Mouse (Mus musculus) liver, embryonic 12.5 days (tissue): ENCODE data around the gene U2af1l4. TPM values are rescaled to one million over a fixed set of nuclear protein-coding genes. Genes with fewer than 3 reads are reported as not detected.

Source experiments
- ATAC-seq: fragments of 200-750 bp; cut with Nextera tagmentation; 2 replicates; pipeline ENCODE4 v1.8.0; 2017; ENCODE audit warnings: moderate number of reproducible peaks, mild to moderate bottlenecking, moderate library complexity
- H3K27ac ChIP-seq: fragments of 300-500 bp; sonication (generic); 2 replicates; pipeline ENCODE4 v1.5.1; 2016; ENCODE audit warnings: mild to moderate bottlenecking
- H3K27me3 ChIP-seq: fragments of 300-500 bp; sonication (generic); replicated peaks from 2 replicates; pipeline ENCODE4 v1.6.1; 2016; ENCODE audit warnings: mild to moderate bottlenecking, moderate library complexity
- H3K36me3 ChIP-seq: fragments of 300-500 bp; sonication (generic); 2 replicates; pipeline ENCODE4 v1.6.1; 2016; ENCODE audit warnings: mild to moderate bottlenecking, moderate library complexity
- H3K4me1 ChIP-seq: fragments of 300-500 bp; sonication (generic); 2 replicates; pipeline ENCODE4 v1.6.1; 2016
- H3K4me2 ChIP-seq: fragments of 300-500 bp; sonication (generic); 2 replicates; pipeline ENCODE4 v1.6.1; 2016; ENCODE audit warnings: mild to moderate bottlenecking, moderate library complexity
- H3K4me3 ChIP-seq: fragments of 300-500 bp; sonication (generic); 2 replicates; pipeline ENCODE4 v1.5.1; 2016; ENCODE audit warnings: mild to moderate bottlenecking, moderate library complexity
- H3K9ac ChIP-seq: fragments of 300-500 bp; sonication (generic); 2 replicates; pipeline ENCODE4 v1.6.1; 2016; ENCODE audit warnings: mild to moderate bottlenecking, moderate library complexity
- H3K9me3 ChIP-seq: fragments of 300-500 bp; sonication (generic); replicated peaks from 2 replicates; pipeline ENCODE4 v1.6.1; 2016; ENCODE audit warnings: mild to moderate bottlenecking, moderate library complexity
- WGBS: fragments of 180-500 bp; shearing (Covaris S2); methylation state at CpG from one replicate; pipeline ENCODE4 v1.1.7; 2016; ENCODE audit not compliant: insufficient replicate concordance; 5-methylcytosine and 5-hydroxymethylcytosine counted together
- polyA plus RNA-seq: library from polyadenylated mRNA; unstranded; fragments of >200 nt; fragmentation: Nextera tagmentation; extraction: Ambion mirVana; gene quantifications from 2 replicates; pipeline ENCODE4 v1.2.1, GENCODE M21; 2016

Gene U2af1l4
- polyA plus RNA-seq, 1 experiment from 2014 or later = 55.1 TPM

DNA sequence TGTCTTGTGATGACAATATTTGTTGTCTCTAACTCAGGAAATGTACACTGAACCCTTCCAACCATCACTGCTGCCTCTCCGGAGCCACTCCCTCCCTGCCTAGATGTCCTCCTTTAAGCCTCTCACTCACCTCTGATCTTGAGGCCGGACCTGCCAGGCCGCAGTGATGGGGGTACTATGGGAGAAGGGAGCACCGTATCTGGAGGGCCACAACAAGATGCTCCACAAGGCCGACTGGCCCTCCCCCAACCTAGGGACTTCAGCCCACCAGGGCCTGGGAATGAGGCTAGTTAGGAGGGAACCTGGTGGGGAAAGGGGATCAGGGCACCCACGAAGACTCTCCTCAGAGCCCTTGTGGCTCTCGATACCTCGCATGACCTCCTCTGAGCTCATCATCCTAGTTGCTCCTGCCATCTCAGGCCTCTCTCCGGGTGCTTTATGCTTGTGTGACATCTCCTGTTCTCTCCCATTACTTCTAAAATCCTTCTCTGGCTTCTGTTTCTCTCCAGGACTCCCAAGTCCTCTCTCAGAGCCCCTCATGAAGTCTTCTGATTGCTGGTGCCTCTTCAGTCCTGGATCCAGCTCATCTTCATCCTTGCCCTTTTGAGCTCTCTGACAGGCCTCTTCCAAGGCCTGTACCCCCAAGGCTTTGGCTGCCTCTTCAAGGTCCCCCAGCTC is 28.0 kb downstream of the U2af1l4 start:
- Histone ChIP-seq H3K4me1 (peaks cover 45% of the 10 kb centered on the region), H3K9ac (0 out of 2 replicates have a peak overlapping the region, but pooled peaks have one; percentile 14), H3K27me3 (0 out of 2 replicates have a peak, but pooled peaks cover 5% of the 10 kb centered on the region), H3K36me3 (peaks cover 9% of the 10 kb centered on the region), H3K9me3 (no peaks in the 10 kb centered on the region), H3K4me3 (no peak overlapping the region), H3K4me2 (no peak overlapping the region), H3K27ac (no peak overlapping the region)
- ATAC-seq = no peak
- WGBS = 78% methylated on average over 9 of the region's 9 CpGs

GRCm38 (mm10) chr7:30591605-30591951 is 28.5 kb downstream of the U2af1l4 start:
- WGBS = 69% methylated on average over 4 of the region's 4 CpGs
- H3K4me3 ChIP-seq = no peak overlapping the region
- no peak overlapping the region for H3K9ac ChIP-seq
- no peak for ATAC-seq
- peaks cover 4% of the 10 kb centered on the region for H3K36me3 ChIP-seq
- H3K27ac ChIP-seq = no peak overlapping the region
- no peak overlapping the region for H3K4me2 ChIP-seq
- 0 out of 2 replicates have a peak, but pooled peaks cover 5% of the 10 kb centered on the region for H3K27me3 ChIP-seq
- peaks cover 40% of the 10 kb centered on the region for H3K4me1 ChIP-seq
- no peaks in the 10 kb centered on the region for H3K9me3 ChIP-seq

DNA sequence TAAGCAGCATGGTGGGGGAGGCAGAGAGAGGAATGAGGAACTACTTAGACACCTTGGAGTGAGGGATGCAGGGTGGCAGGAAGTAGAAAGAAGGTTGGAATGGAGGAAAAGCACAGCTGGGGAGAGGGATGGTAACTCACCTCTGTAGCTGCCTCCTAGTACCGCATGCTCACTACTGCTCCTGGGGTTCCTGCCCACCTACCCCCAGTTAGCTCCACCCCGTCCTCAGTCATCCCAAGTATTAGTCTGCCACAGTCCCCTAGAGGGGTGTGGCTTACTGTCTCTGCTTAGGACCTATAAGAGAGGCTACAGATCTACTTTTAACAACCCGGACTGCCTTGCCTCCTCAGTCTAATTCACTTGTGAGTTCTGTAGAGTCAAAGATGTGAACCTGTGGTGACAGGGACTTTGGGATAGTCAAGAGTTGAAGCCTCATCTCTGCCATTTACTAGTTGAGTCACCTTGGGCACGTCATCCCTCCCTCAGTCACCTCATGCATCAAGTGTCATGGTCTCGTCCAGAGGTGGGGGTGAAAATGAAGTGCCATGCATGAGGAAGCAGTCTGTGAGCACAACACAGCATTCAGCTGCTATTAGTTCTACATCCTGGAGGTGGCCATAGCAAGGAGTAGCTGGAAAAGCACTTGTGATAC is 29.8 kb downstream of the U2af1l4 start:
- Histone ChIP-seq H3K4me1 (peaks cover 29% of the 10 kb centered on the region), H3K27me3 (0 out of 2 replicates have a peak, but pooled peaks cover 13% of the 10 kb centered on the region), H3K9ac (no peak overlapping the region), H3K27ac (no peak overlapping the region), H3K9me3 (no peaks in the 10 kb centered on the region), H3K36me3 (no peaks in the 10 kb centered on the region), H3K4me2 (no peak overlapping the region), H3K4me3 (no peak overlapping the region)
- WGBS = 45% methylated on average over 5 of the region's 5 CpGs
- ATAC-seq = no peak

DNA sequence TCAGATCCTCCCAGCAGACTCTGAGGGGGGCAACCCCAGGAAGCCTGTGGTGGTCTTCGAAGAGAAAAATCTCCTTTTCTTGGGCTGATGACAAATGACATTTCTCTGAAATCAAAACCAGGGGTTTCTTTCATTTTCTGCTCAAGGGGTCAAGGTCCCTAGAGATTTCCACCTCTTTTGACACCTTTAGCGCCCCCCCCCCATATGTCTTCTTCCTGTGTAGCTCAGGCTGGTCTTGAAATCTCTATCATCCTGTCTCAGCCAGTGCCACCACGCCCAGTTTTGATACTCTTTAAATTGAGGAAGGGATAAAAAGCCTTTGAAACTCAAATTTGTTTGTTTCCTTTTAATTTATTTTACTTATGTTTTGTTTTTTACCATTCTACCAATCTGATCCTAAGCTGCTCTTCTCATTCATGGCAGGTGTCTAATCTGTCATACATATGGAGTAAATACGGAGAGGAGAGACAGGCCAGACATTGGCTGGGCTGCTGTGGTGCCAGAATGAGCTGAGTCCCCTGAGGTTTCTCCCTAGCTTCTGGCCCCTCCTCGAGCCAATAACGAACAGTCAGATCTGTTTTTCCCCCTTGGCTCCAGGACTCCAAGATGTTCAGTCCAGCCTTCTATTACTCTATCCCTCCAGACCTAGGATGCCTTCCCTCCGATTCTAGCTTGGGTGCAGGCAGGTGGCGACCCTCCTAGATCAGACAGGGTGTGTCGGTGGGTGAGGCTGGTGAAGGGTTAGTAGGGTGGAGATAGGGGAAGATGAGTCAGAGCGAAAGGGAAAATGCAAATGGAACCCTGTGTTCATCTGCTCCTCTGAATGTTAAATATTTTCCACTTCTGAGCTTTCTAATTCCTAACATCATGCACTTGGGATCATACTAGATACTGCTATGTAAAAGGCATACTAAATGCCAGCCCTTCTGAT is 30.7 kb downstream of the U2af1l4 start:
- Histone ChIP-seq H3K4me3 (no peak overlapping the region), H3K4me1 (peaks cover 29% of the 10 kb centered on the region), H3K9ac (no peak overlapping the region; the same call in 1 of the 2 replicates), H3K27me3 (0 out of 2 replicates have a peak, but pooled peaks cover 13% of the 10 kb centered on the region), H3K9me3 (no peaks in the 10 kb centered on the region), H3K4me2 (peak overlapping the region; percentile 27; the same call in 1 of the 2 replicates), H3K36me3 (no peaks in the 10 kb centered on the region), H3K27ac (no peak overlapping the region)
- WGBS = 58% methylated on average over 10 of the region's 10 CpGs
- ATAC-seq = no peak

- no peak overlapping the region for H3K27ac ChIP-seq
- no peak for ATAC-seq
- no peaks in the 10 kb centered on the region for H3K36me3 ChIP-seq
- peak overlapping the region; percentile 27; the same call in 1 of the 2 replicates for H3K4me2 ChIP-seq
- H3K9ac ChIP-seq = no peak overlapping the region
- 0 out of 2 replicates have a peak, but pooled peaks cover 13% of the 10 kb centered on the region for H3K27me3 ChIP-seq
- no peak overlapping the region for H3K4me3 ChIP-seq
- peaks cover 30% of the 10 kb centered on the region for H3K4me1 ChIP-seq
- WGBS = 43% methylated on average over 4 of the region's 4 CpGs
- no peaks in the 10 kb centered on the region for H3K9me3 ChIP-seq
Observed at GRCm38 (mm10) chr7:30594510-30595024, 31.5 kb downstream of the U2af1l4 start.

- Histone ChIP-seq H3K27me3 (0 out of 2 replicates have a peak, but pooled peaks cover 13% of the 10 kb centered on the region), H3K27ac (no peak overlapping the region), H3K9me3 (no peaks in the 10 kb centered on the region), H3K9ac (no peak overlapping the region), H3K36me3 (no peaks in the 10 kb centered on the region), H3K4me2 (no peak overlapping the region), H3K4me3 (no peak overlapping the region), H3K4me1 (peaks cover 34% of the 10 kb centered on the region)
- ATAC-seq = no peak
- 63% methylated on average over 5 of the region's 5 CpGs for WGBS
Observed at GRCm38 (mm10) chr7:30596093-30596492, 33.0 kb downstream of the U2af1l4 start.

DNA sequence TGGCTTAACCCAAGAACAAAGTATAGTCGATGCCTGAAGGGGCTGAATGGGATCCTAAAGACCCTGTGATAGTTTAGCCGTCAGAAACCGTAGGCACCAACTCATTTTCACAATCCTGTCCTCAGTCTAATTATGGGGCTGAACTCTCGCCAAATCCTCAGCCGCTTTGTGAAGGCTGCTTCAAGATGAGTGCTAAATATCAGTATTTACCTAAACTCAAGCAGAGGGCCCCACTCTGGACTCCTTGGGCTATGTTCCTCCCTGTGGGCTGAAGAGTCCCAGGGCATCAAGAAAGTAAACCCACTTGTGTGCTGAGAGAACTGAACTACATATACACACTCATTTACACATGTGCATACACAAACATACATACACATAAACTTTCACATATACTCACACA is 33.7 kb downstream of the U2af1l4 start:
- no peak overlapping the region for H3K4me3 ChIP-seq
- no peak overlapping the region for H3K9ac ChIP-seq
- no peaks in the 10 kb centered on the region for H3K9me3 ChIP-seq
- H3K27me3 ChIP-seq = 0 out of 2 replicates have a peak, but pooled peaks cover 13% of the 10 kb centered on the region
- H3K4me1 ChIP-seq = peaks cover 34% of the 10 kb centered on the region
- 68% methylated on average over 5 of the region's 5 CpGs for WGBS
- H3K4me2 ChIP-seq = no peak overlapping the region
- H3K36me3 ChIP-seq = no peaks in the 10 kb centered on the region
- ATAC-seq = no peak
- H3K27ac ChIP-seq = no peak overlapping the region

GRCm38 (mm10) chr7:30598786-30599185 is 35.7 kb downstream of the U2af1l4 start, which contains the start of gene Zbtb32:
Zbtb32 (minus strand) TSS chr7:30598909.
- 88% methylated on average over 12 of the region's 12 CpGs for WGBS
- H3K27ac ChIP-seq = no peak within 1 kb of the TSS
- H3K27me3 ChIP-seq = 0 out of 2 replicates have a peak, but pooled peaks cover 13% of the 10 kb centered on the region
- peaks cover 32% of the 10 kb centered on the region for H3K4me1 ChIP-seq
- no peak within 1 kb of the TSS for H3K4me3 ChIP-seq
- H3K9ac ChIP-seq = peak within 1 kb of the TSS; percentile 40; the same call in 1 of the 2 replicates
- ATAC-seq = no peak
- no peaks in the 10 kb centered on the region for H3K36me3 ChIP-seq
- peak within 1 kb of the TSS; percentile 55 for H3K4me2 ChIP-seq
- H3K9me3 ChIP-seq = no peaks in the 10 kb centered on the region

DNA sequence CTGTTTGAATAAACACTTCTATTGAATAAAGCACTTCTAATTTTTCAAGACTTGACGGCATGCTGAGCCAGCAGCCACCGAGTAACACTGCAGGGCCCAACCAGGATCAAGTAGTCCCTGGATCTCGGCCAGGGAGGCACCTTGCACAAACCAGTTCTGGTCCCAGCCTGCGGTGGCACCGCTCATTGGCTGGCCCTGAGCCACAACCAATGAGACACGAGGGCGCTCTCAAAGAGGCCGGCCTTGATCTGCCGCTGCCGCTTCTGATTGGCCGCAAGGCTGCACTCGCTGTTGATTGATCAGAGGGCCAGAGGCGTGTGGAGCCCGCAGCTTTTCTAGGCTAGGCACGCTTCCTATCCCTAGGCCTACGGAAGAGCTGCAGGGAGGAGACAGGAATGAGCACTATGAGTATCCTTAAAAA is 36.8 kb downstream of the U2af1l4 start:
- 0 out of 2 replicates have a peak, but pooled peaks cover 8% of the 10 kb centered on the region for H3K27me3 ChIP-seq
- peak overlapping the region; percentile 55 for H3K4me2 ChIP-seq
- H3K9me3 ChIP-seq = no peaks in the 10 kb centered on the region
- peak; percentile 97 for ATAC-seq
- no peak overlapping the region for H3K27ac ChIP-seq
- peaks cover 20% of the 10 kb centered on the region for H3K4me1 ChIP-seq
- H3K9ac ChIP-seq = peak overlapping the region; percentile 40; the same call in 1 of the 2 replicates
- H3K36me3 ChIP-seq = no peaks in the 10 kb centered on the region
- 2% methylated on average over 16 of the region's 16 CpGs for WGBS
- H3K4me3 ChIP-seq = peak overlapping the region; percentile 25

DNA sequence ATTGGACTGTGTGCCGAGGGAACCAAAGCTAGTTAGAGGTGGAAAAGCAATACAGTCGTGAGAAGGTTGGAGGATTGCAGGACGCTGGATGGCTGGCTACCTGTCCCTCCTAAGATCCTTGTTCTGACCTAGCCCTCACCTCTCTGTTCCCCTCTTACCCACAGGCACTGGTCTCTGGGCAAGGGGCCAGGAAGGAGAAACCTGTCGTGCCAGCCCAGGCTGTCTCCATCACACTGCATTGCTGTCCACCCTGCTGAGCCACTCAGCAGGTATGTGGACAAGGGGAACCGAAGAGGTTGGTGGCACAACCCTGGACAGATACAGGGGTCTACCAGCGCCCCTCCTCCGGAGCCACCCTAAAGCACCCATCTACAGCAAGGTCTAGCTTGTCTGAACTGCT is 37.5 kb downstream of the U2af1l4 start:
- Histone ChIP-seq H3K9me3 (no peaks in the 10 kb centered on the region), H3K36me3 (no peaks in the 10 kb centered on the region), H3K27ac (no peak overlapping the region), H3K4me3 (no peak overlapping the region), H3K4me2 (peak overlapping the region; percentile 55), H3K27me3 (0 out of 2 replicates have a peak, but pooled peaks cover 8% of the 10 kb centered on the region), H3K9ac (peak overlapping the region; percentile 40; the same call in 1 of the 2 replicates), H3K4me1 (peaks cover 18% of the 10 kb centered on the region)
- ATAC-seq = no peak
- WGBS = 69% methylated on average over 7 of the region's 7 CpGs

DNA sequence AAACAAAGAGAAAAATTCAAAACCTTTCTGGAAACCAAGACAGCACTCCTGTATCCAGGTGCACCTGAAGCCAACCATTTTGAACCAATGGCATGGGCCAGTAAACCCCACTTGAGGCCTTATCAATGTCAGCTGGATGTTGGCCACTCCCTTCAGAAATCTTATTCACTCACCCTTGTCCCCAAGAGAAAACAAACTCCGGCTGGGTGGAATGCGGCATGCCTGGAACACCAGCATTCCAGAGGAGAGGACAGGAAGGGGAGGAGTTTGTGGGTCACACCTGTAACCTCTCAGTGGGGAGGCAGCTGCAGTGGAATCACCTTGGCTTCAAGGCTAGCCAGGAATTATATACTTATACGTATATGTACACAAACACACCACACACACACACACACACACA is 39.5 kb downstream of the U2af1l4 start:
- Histone ChIP-seq H3K36me3 (no peaks in the 10 kb centered on the region), H3K27me3 (0 out of 2 replicates have a peak, but pooled peaks cover 2% of the 10 kb centered on the region), H3K9me3 (no peaks in the 10 kb centered on the region), H3K4me3 (no peak overlapping the region), H3K9ac (no peak overlapping the region), H3K27ac (no peak overlapping the region), H3K4me1 (peaks cover 18% of the 10 kb centered on the region), H3K4me2 (no peak overlapping the region)
- ATAC-seq = no peak
- WGBS = 54% methylated on average over 3 of the region's 3 CpGs
